8 mouse cellular contexts compared by ENCODE assay signal in genomic region chr11:69901993-69902392, GRCm38 (mm10). TPM values are rescaled to one million over a fixed set of nuclear protein-coding genes. Genes with fewer than 3 reads are reported as not detected.
DNase-seq lines count a peak whose midpoint lies in the region; ATAC-seq and TF ChIP-seq lines count a peak whose summit lies in the region.

No protein-coding gene starts in this region.

- no peak for DNase-seq in heart, postnatal 25 days (ENCODE audit: low spot score)
- DNase-seq in limb, embryonic 14.5 days (ENCODE audit: low spot score) = no peak
- no peak for DNase-seq in adrenal gland, postnatal 4 days (ENCODE audit: low spot score in 2 of 2)
- no peak for DNase-seq in embryo, embryonic 9.5 days (ENCODE audit: extremely low spot score)

- peaks cover 34% of the 10 kb centered on the region for H3K79me2 ChIP-seq in C2C12 (ENCODE audit: control insufficient read depth, insufficient read depth)

- no peaks in the 10 kb centered on the region for H3K9me3 ChIP-seq in heart, embryonic 12.5 days (replicated peaks)
- H3K9me3 ChIP-seq in limb, embryonic 14.5 days (ENCODE audit: control insufficient read depth, low read length) = no peaks in the 10 kb centered on the region
- H3K9me3 ChIP-seq in stomach, embryonic 14.5 days (ENCODE audit: control insufficient read depth, low read depth, low read length) = no peaks in the 10 kb centered on the region

- peaks cover 37% of the 10 kb centered on the region for H3K4me1 ChIP-seq in heart, embryonic 12.5 days (replicated peaks)
- H3K4me1 ChIP-seq in limb, embryonic 14.5 days (ENCODE audit: control insufficient read depth, insufficient read depth, low read length) = peaks cover 12% of the 10 kb centered on the region
- peaks cover 12% of the 10 kb centered on the region for H3K4me1 ChIP-seq in stomach, embryonic 14.5 days (ENCODE audit: control insufficient read depth, insufficient read depth, low read length)

- ATAC-seq in heart, embryonic 12.5 days (ENCODE audit: insufficient number of reproducible peaks, low FRiP score) = no peak
- 0 out of 2 replicates have a peak, but pooled peaks have one; percentile 5 for ATAC-seq in erythroblast, adult 5-6 weeks (replicated peaks; ENCODE audit: low FRiP score, poor library complexity, severe bottlenecking)
- no peak; the same call in 1 of the 2 replicates for ATAC-seq in limb, embryonic 14.5 days (ENCODE audit: low FRiP score, low read depth)
- ATAC-seq in stomach, embryonic 14.5 days (ENCODE audit: insufficient number of reproducible peaks, insufficient read depth, low FRiP score, low read depth) = no peak

- peak overlapping the region; percentile 97 for H3K27ac ChIP-seq in heart, embryonic 12.5 days (ENCODE audit: poor library complexity, severe bottlenecking)
- peak overlapping the region; percentile 98 for H3K27ac ChIP-seq in limb, embryonic 14.5 days (replicated peaks; ENCODE audit: low read depth, low read length)
- H3K27ac ChIP-seq in stomach, embryonic 14.5 days (ENCODE audit: low read length) = peak overlapping the region; percentile 97

- no peak for TF ChIP-seq CTCF in C2C12 (IDR thresholded peaks at IDR 0.05; ENCODE audit: control insufficient read depth, insufficient read depth, insufficient read length)

- peak overlapping the region; percentile 96 for H3ac ChIP-seq in C2C12 (ENCODE audit: control insufficient read depth, insufficient read length, low read depth)

- no peak for TF ChIP-seq POLR2A in limb, embryonic 14.5 days (IDR thresholded peaks at IDR 0.05; ENCODE audit: borderline replicate concordance, extremely low read depth, insufficient read depth, insufficient read length)

- intact Hi-C loops in heart, postnatal 25 days (cut with DNase I) = no loop called here

- H3K36me3 ChIP-seq in heart, embryonic 12.5 days = peaks cover 36% of the 10 kb centered on the region
- peaks cover 33% of the 10 kb centered on the region for H3K36me3 ChIP-seq in C2C12 (ENCODE audit: control insufficient read depth, insufficient read depth)
- H3K36me3 ChIP-seq in limb, embryonic 14.5 days (ENCODE audit: control insufficient read depth, insufficient read depth, low read length) = peaks cover 39% of the 10 kb centered on the region
- peaks cover 28% of the 10 kb centered on the region for H3K36me3 ChIP-seq in stomach, embryonic 14.5 days (ENCODE audit: control insufficient read depth, insufficient read depth, low read length)

- H3K4me3 ChIP-seq in heart, embryonic 12.5 days = peak overlapping the region; percentile 96
- peak overlapping the region; percentile 93 for H3K4me3 ChIP-seq in C2C12 (ENCODE audit: insufficient read depth, poor library complexity, severe bottlenecking)
- H3K4me3 ChIP-seq in limb, embryonic 14.5 days (replicated peaks; ENCODE audit: low read length) = peak overlapping the region; percentile 91
- peak overlapping the region; percentile 79 for H3K4me3 ChIP-seq in stomach, embryonic 14.5 days (ENCODE audit: low read depth, low read length)

- under 1% methylated on average over 39 of the region's 39 CpGs for WGBS in heart, embryonic 12.5 days
- WGBS in limb, embryonic 14.5 days = under 1% methylated on average over 39 of the region's 39 CpGs
- WGBS in stomach, embryonic 14.5 days = under 1% methylated on average over 39 of the region's 39 CpGs

- H3K27me3 ChIP-seq in heart, embryonic 12.5 days (replicated peaks) = no peaks in the 10 kb centered on the region
- no peaks in the 10 kb centered on the region for H3K27me3 ChIP-seq in C2C12 (ENCODE audit: control insufficient read depth, insufficient read depth, insufficient read length)
- no peaks in the 10 kb centered on the region for H3K27me3 ChIP-seq in limb, embryonic 14.5 days (ENCODE audit: control insufficient read depth, insufficient read depth, low read length)
- H3K27me3 ChIP-seq in stomach, embryonic 14.5 days (ENCODE audit: control insufficient read depth, insufficient read depth, low read length) = no peaks in the 10 kb centered on the region

- H3K4me2 ChIP-seq in heart, embryonic 12.5 days = peak overlapping the region; percentile 96
- peak overlapping the region; percentile 75 for H3K4me2 ChIP-seq in limb, embryonic 14.5 days (replicated peaks; ENCODE audit: low read depth, low read length, severe bottlenecking)
- peak overlapping the region; percentile 97 for H3K4me2 ChIP-seq in stomach, embryonic 14.5 days (replicated peaks; ENCODE audit: low read depth, low read length)

- H3K9ac ChIP-seq in heart, embryonic 12.5 days = peak overlapping the region; percentile 99
- peak overlapping the region; percentile 95 for H3K9ac ChIP-seq in limb, embryonic 14.5 days (ENCODE audit: low read depth, low read length, severe bottlenecking)
- H3K9ac ChIP-seq in stomach, embryonic 14.5 days (replicated peaks; ENCODE audit: low read depth, low read length) = peak overlapping the region; percentile 93

- peaks cover 17% of the 10 kb centered on the region for H3K79me3 ChIP-seq in C2C12 (ENCODE audit: low read depth)

TF ChIP-seq in C2C12, 6 proteins besides CTCF, POLR2A, EP300 and RAD21:
- no peak for TF ChIP-seq MAX (IDR thresholded peaks at IDR 0.05)
- TF ChIP-seq MYOG (IDR thresholded peaks at IDR 0.05; ENCODE audit: control insufficient read depth, extremely low read depth, insufficient read length) = no peak
- no peak for TF ChIP-seq FOSL1 (IDR thresholded peaks at IDR 0.05; ENCODE audit: insufficient read depth, low read length, poor library complexity, severe bottlenecking)
- no peak for TF ChIP-seq USF1 (IDR thresholded peaks at IDR 0.05; ENCODE audit: low read depth)
- TF ChIP-seq CEBPB (IDR thresholded peaks at IDR 0.05; ENCODE audit: low read depth) = no peak
- no peak for TF ChIP-seq MYOD1 (IDR thresholded peaks at IDR 0.05; ENCODE audit: control insufficient read depth, insufficient read length, low read depth)
TF ChIP-seq in C2C12: peak in this region for 0.

RNA-seq across cellular contexts. Expression of gene Neurl4, which starts 1.1 kb away (rescaled TPM):
- polyA plus RNA-seq in heart, embryonic 12.5 days (2016; fragmentation: Nextera tagmentation; extraction: Ambion mirVana) = 7.6 and 9.2 TPM in 2 replicates
- 10 to 100 TPM; 44.9 to 46.0 TPM for total RNA-seq in heart, postnatal 25 days (2021)
- 38.4 TPM for polyA plus RNA-seq in C2C12 (2012; fragmentation: generic; extraction: Trizol)
- total RNA-seq in erythroblast, adult 5-6 weeks (2015; ENCODE audit: low replicate concordance) = 3.5 and 3.8 TPM in 2 replicates
- total RNA-seq in erythroblast, adult 5-6 weeks (2017; ENCODE audit: low replicate concordance) = 9.3 and 16.0 TPM in 2 replicates
- polyA plus RNA-seq in limb, embryonic 14.5 days (2012; rRNA removed) = 74.3 and 74.6 TPM in 2 replicates
- 11.4 and 15.0 TPM in 2 replicates for polyA plus RNA-seq in limb, embryonic 14.5 days (2014; fragmentation: Nextera tagmentation; extraction: Ambion mirVana)
- 12.6 and 12.7 TPM in 2 replicates for polyA plus RNA-seq in stomach, embryonic 14.5 days (2014; fragmentation: Nextera tagmentation; extraction: Ambion mirVana)
- total RNA-seq in adrenal gland, postnatal 4 days (2021) = 10 to 100 TPM; 45.9 to 53.3 TPM

RNA-seq across cellular contexts. Expression of gene 2810408A11Rik, which starts 1.2 kb away (rescaled TPM):
- polyA plus RNA-seq in heart, embryonic 12.5 days (2016; fragmentation: Nextera tagmentation; extraction: Ambion mirVana) = 4.7 and 5.2 TPM in 2 replicates
- under 1 TPM; 0.17 to 0.23 TPM for total RNA-seq in heart, postnatal 25 days (2021)
- 2.4 TPM for polyA plus RNA-seq in C2C12 (2012; fragmentation: generic; extraction: Trizol)
- 2.7 TPM in 1 of 2 replicates, not detected in the other for total RNA-seq in erythroblast, adult 5-6 weeks (2015; ENCODE audit: low replicate concordance)
- 6.0 TPM in 1 of 2 replicates, not detected in the other for total RNA-seq in erythroblast, adult 5-6 weeks (2017; ENCODE audit: low replicate concordance)
- polyA plus RNA-seq in limb, embryonic 14.5 days (2012; rRNA removed) = 8.6 and 8.9 TPM in 2 replicates
- 8.9 and 12.3 TPM in 2 replicates for polyA plus RNA-seq in limb, embryonic 14.5 days (2014; fragmentation: Nextera tagmentation; extraction: Ambion mirVana)
- polyA plus RNA-seq in stomach, embryonic 14.5 days (2014; fragmentation: Nextera tagmentation; extraction: Ambion mirVana) = 8.5 and 10.4 TPM in 2 replicates
- 1 to 10 TPM; 4.8 to 5.6 TPM for total RNA-seq in adrenal gland, postnatal 4 days (2021)

RNA-seq across cellular contexts. Expression of gene Acap1, which starts 6.7 kb away (rescaled TPM):
- polyA plus RNA-seq in heart, embryonic 12.5 days (2016; fragmentation: Nextera tagmentation; extraction: Ambion mirVana) = 10.3 and 11.2 TPM in 2 replicates
- 1 to 10 TPM in 1 of 2 experiments, under 1 TPM in 1; 0.88 to 1.1 TPM for total RNA-seq in heart, postnatal 25 days (2021)
- 0.21 TPM for polyA plus RNA-seq in C2C12 (2012; fragmentation: generic; extraction: Trizol)
- total RNA-seq in erythroblast, adult 5-6 weeks (2015; ENCODE audit: low replicate concordance) = 9.0 and 15.7 TPM in 2 replicates
- 12.1 and 16.1 TPM in 2 replicates for total RNA-seq in erythroblast, adult 5-6 weeks (2017; ENCODE audit: low replicate concordance)
- polyA plus RNA-seq in limb, embryonic 14.5 days (2012; rRNA removed) = 2.1 and 2.2 TPM in 2 replicates
- 2.1 TPM in 2 replicates for polyA plus RNA-seq in limb, embryonic 14.5 days (2014; fragmentation: Nextera tagmentation; extraction: Ambion mirVana)
- polyA plus RNA-seq in stomach, embryonic 14.5 days (2014; fragmentation: Nextera tagmentation; extraction: Ambion mirVana) = 3.5 and 4.0 TPM in 2 replicates
- 1 to 10 TPM; 1.4 to 1.7 TPM for total RNA-seq in adrenal gland, postnatal 4 days (2021)

RNA-seq across cellular contexts. Expression of gene Gps2, which starts 11.7 kb away (rescaled TPM):
- polyA plus RNA-seq in heart, embryonic 12.5 days (2016; fragmentation: Nextera tagmentation; extraction: Ambion mirVana) = 49.2 and 50.6 TPM in 2 replicates
- total RNA-seq in heart, postnatal 25 days (2021) = 10 to 100 TPM; 24.1 to 26.7 TPM
- polyA plus RNA-seq in C2C12 (2012; fragmentation: generic; extraction: Trizol) = 37.3 TPM
- total RNA-seq in erythroblast, adult 5-6 weeks (2015; ENCODE audit: low replicate concordance) = 69.0 and 102 TPM in 2 replicates
- 52.9 and 63.3 TPM in 2 replicates for total RNA-seq in erythroblast, adult 5-6 weeks (2017; ENCODE audit: low replicate concordance)
- 94.0 and 110 TPM in 2 replicates for polyA plus RNA-seq in limb, embryonic 14.5 days (2012; rRNA removed)
- polyA plus RNA-seq in limb, embryonic 14.5 days (2014; fragmentation: Nextera tagmentation; extraction: Ambion mirVana) = 67.3 and 74.4 TPM in 2 replicates
- 71.3 and 80.0 TPM in 2 replicates for polyA plus RNA-seq in stomach, embryonic 14.5 days (2014; fragmentation: Nextera tagmentation; extraction: Ambion mirVana)
- total RNA-seq in adrenal gland, postnatal 4 days (2021) = 10 to 100 TPM; 60.0 to 67.0 TPM

RNA-seq across cellular contexts. Expression of gene Eif5a, which starts 19.8 kb away (rescaled TPM):
- 1,286 and 1,307 TPM in 2 replicates for polyA plus RNA-seq in heart, embryonic 12.5 days (2016; fragmentation: Nextera tagmentation; extraction: Ambion mirVana)
- total RNA-seq in heart, postnatal 25 days (2021) = 100 to 1,000 TPM; 427 TPM
- polyA plus RNA-seq in C2C12 (2012; fragmentation: generic; extraction: Trizol) = 2,142 TPM
- total RNA-seq in erythroblast, adult 5-6 weeks (2015; ENCODE audit: low replicate concordance) = 340 and 374 TPM in 2 replicates
- 154 and 205 TPM in 2 replicates for total RNA-seq in erythroblast, adult 5-6 weeks (2017; ENCODE audit: low replicate concordance)
- polyA plus RNA-seq in limb, embryonic 14.5 days (2012; rRNA removed) = 1,009 and 1,079 TPM in 2 replicates
- polyA plus RNA-seq in limb, embryonic 14.5 days (2014; fragmentation: Nextera tagmentation; extraction: Ambion mirVana) = 1,556 and 1,603 TPM in 2 replicates
- 1,510 and 1,553 TPM in 2 replicates for polyA plus RNA-seq in stomach, embryonic 14.5 days (2014; fragmentation: Nextera tagmentation; extraction: Ambion mirVana)
- total RNA-seq in adrenal gland, postnatal 4 days (2021) = 100 to 1,000 TPM; 598 to 600 TPM
